Mouse (Mus musculus): ENCODE data around the gene Hsd17b13. TPM values are rescaled to one million over a fixed set of nuclear protein-coding genes. Genes with fewer than 3 reads are reported as not detected.

Gene Hsd17b13
- polyA plus RNA-seq, 1 experiment from 2014 or later, result 459 TPM

- DNase-seq, result no peak
- H3K4me1 ChIP-seq (ENCODE audit: insufficient read depth), result 0 out of 2 replicates have a peak, but pooled peaks cover 5% of the 10 kb centered on the region
- no peak overlapping the region for H3K4me2 ChIP-seq (ENCODE audit: low read depth, low read length)
- peaks cover 45% of the 10 kb centered on the region for H3K36me3 ChIP-seq (replicated peaks; ENCODE audit: insufficient read depth, low read length)
- H3K9me3 ChIP-seq (ENCODE audit: low read length), result no peaks in the 10 kb centered on the region
- 69% methylated on average over 2 of the region's 2 CpGs for WGBS (ENCODE audit: insufficient replicate concordance)
- no peaks in the 10 kb centered on the region for H3K27me3 ChIP-seq (ENCODE audit: insufficient read depth, low read length)
- no peak overlapping the region for H3K4me3 ChIP-seq (ENCODE audit: low read depth, low read length)
- no peak overlapping the region for H3K9ac ChIP-seq (replicated peaks)
- H3K27ac ChIP-seq (ENCODE audit: low read depth), result no peak overlapping the region
- ATAC-seq, result no peak
- TF ChIP-seq CTCF (IDR thresholded peaks at IDR 0.05; ENCODE audit: low read depth), result no peak
These were observed 26.7 kb upstream of the Hsd17b13 start for GRCm38 (mm10) chr5:104003955-104004354.

- ATAC-seq (no peak), DNase-seq (no peak)
- Histone ChIP-seq H3K27ac (ENCODE audit: low read depth) (peak overlapping the region; percentile 57), H3K4me1 (ENCODE audit: insufficient read depth) (0 out of 2 replicates have a peak, but pooled peaks cover 5% of the 10 kb centered on the region), H3K4me3 (ENCODE audit: low read depth, low read length) (no peak overlapping the region), H3K4me2 (ENCODE audit: low read depth, low read length) (no peak overlapping the region), H3K36me3 (replicated peaks; ENCODE audit: insufficient read depth, low read length) (peaks cover 42% of the 10 kb centered on the region), H3K9ac (replicated peaks) (no peak overlapping the region), H3K27me3 (ENCODE audit: insufficient read depth, low read length) (no peaks in the 10 kb centered on the region), H3K9me3 (ENCODE audit: low read length) (no peaks in the 10 kb centered on the region)
- 59% methylated on average over 15 of the region's 15 CpGs for WGBS (ENCODE audit: insufficient replicate concordance)
- TF ChIP-seq CTCF (IDR thresholded peaks at IDR 0.05; ENCODE audit: low read depth) (no peak), EP300 (IDR thresholded peaks at IDR 0.05; ENCODE audit: low read depth) (no peak)
These were observed 26.2 kb upstream of the Hsd17b13 start for GRCm38 (mm10) chr5:104003256-104003931.

GRCm38 (mm10) chr5:104002549-104003255 lies 25.5 kb upstream of the Hsd17b13 start:
- Histone ChIP-seq H3K9ac (replicated peaks) (no peak overlapping the region), H3K36me3 (replicated peaks; ENCODE audit: insufficient read depth, low read length) (peaks cover 36% of the 10 kb centered on the region), H3K27ac (ENCODE audit: low read depth) (peak overlapping the region; percentile 57), H3K4me3 (ENCODE audit: low read depth, low read length) (no peak overlapping the region), H3K9me3 (ENCODE audit: low read length) (no peaks in the 10 kb centered on the region), H3K27me3 (ENCODE audit: insufficient read depth, low read length) (no peaks in the 10 kb centered on the region), H3K4me1 (ENCODE audit: insufficient read depth) (0 out of 2 replicates have a peak, but pooled peaks cover 5% of the 10 kb centered on the region), H3K4me2 (ENCODE audit: low read depth, low read length) (no peak overlapping the region)
- TF ChIP-seq EP300 (IDR thresholded peaks at IDR 0.05; ENCODE audit: low read depth) (no peak), CTCF (IDR thresholded peaks at IDR 0.05; ENCODE audit: low read depth) (no peak)
- DNase-seq (no peak), ATAC-seq (peak; percentile 64)
- WGBS (ENCODE audit: insufficient replicate concordance), result 62% methylated on average over 18 of the region's 18 CpGs

- Histone ChIP-seq H3K9ac (replicated peaks) (no peak overlapping the region), H3K27ac (ENCODE audit: low read depth) (peak overlapping the region; percentile 66; the same call in 1 of the 2 replicates), H3K36me3 (replicated peaks; ENCODE audit: insufficient read depth, low read length) (peaks cover 31% of the 10 kb centered on the region), H3K4me2 (ENCODE audit: low read depth, low read length) (no peak overlapping the region), H3K4me3 (ENCODE audit: low read depth, low read length) (no peak overlapping the region), H3K4me1 (ENCODE audit: insufficient read depth) (no peaks in the 10 kb centered on the region), H3K9me3 (ENCODE audit: low read length) (no peaks in the 10 kb centered on the region), H3K27me3 (ENCODE audit: insufficient read depth, low read length) (no peaks in the 10 kb centered on the region)
- 6% methylated on average over 5 of the region's 5 CpGs for WGBS (ENCODE audit: insufficient replicate concordance)
- TF ChIP-seq EP300 (IDR thresholded peaks at IDR 0.05; ENCODE audit: low read depth), result no peak
- peak; percentile 94 for TF ChIP-seq CTCF (IDR thresholded peaks at IDR 0.05; ENCODE audit: low read depth)
- ATAC-seq (peak; percentile 52), DNase-seq (peak; percentile 87)
These were observed 22.5 kb upstream of the Hsd17b13 start for GRCm38 (mm10) chr5:103999738-104000137.

- WGBS (ENCODE audit: insufficient replicate concordance), result 41% methylated on average over 5 of the region's 5 CpGs
- no peak for TF ChIP-seq CTCF (IDR thresholded peaks at IDR 0.05; ENCODE audit: low read depth)
- TF ChIP-seq EP300 (IDR thresholded peaks at IDR 0.05; ENCODE audit: low read depth), result no peak
- Histone ChIP-seq H3K27ac (ENCODE audit: low read depth) (peak overlapping the region; percentile 66; the same call in 1 of the 2 replicates), H3K9ac (replicated peaks) (no peak overlapping the region), H3K4me3 (ENCODE audit: low read depth, low read length) (no peak overlapping the region), H3K4me1 (ENCODE audit: insufficient read depth) (no peaks in the 10 kb centered on the region), H3K36me3 (replicated peaks; ENCODE audit: insufficient read depth, low read length) (peaks cover 28% of the 10 kb centered on the region), H3K9me3 (ENCODE audit: low read length) (no peaks in the 10 kb centered on the region), H3K4me2 (ENCODE audit: low read depth, low read length) (no peak overlapping the region), H3K27me3 (ENCODE audit: insufficient read depth, low read length) (no peaks in the 10 kb centered on the region)
- DNase-seq (no peak), ATAC-seq (peak; percentile 47)
These were observed 21.5 kb upstream of the Hsd17b13 start for GRCm38 (mm10) chr5:103998739-103999138.

- no peaks in the 10 kb centered on the region for H3K27me3 ChIP-seq (ENCODE audit: insufficient read depth, low read length)
- H3K4me1 ChIP-seq (ENCODE audit: insufficient read depth), result no peaks in the 10 kb centered on the region
- no peak overlapping the region for H3K4me2 ChIP-seq (ENCODE audit: low read depth, low read length)
- ATAC-seq (peak; percentile 46), DNase-seq (no peak)
- 57% methylated on average over 3 of the region's 3 CpGs for WGBS (ENCODE audit: insufficient replicate concordance)
- peaks cover 18% of the 10 kb centered on the region for H3K36me3 ChIP-seq (replicated peaks; ENCODE audit: insufficient read depth, low read length)
- no peaks in the 10 kb centered on the region for H3K9me3 ChIP-seq (ENCODE audit: low read length)
- H3K27ac ChIP-seq (ENCODE audit: low read depth), result no peak overlapping the region
- TF ChIP-seq CTCF (IDR thresholded peaks at IDR 0.05; ENCODE audit: low read depth) (peak; percentile 74), EP300 (IDR thresholded peaks at IDR 0.05; ENCODE audit: low read depth) (no peak)
- H3K4me3 ChIP-seq (ENCODE audit: low read depth, low read length), result no peak overlapping the region
- H3K9ac ChIP-seq (replicated peaks), result no peak overlapping the region
These were observed 18.0 kb upstream of the Hsd17b13 start for GRCm38 (mm10) chr5:103995181-103995580.
